Mouse (Mus musculus): ENCODE measurements around the gene Ptprn. TPM values are rescaled to one million over a fixed set of nuclear protein-coding genes. Genes with fewer than 3 reads are reported as not detected.
A peak's percentile ranks its signal among the peaks of the same experiment; 100 is the strongest.

The Ptprn gene
- polyA plus RNA-seq, 1 experiment from 2014 or later: 2.0 TPM

DNA sequence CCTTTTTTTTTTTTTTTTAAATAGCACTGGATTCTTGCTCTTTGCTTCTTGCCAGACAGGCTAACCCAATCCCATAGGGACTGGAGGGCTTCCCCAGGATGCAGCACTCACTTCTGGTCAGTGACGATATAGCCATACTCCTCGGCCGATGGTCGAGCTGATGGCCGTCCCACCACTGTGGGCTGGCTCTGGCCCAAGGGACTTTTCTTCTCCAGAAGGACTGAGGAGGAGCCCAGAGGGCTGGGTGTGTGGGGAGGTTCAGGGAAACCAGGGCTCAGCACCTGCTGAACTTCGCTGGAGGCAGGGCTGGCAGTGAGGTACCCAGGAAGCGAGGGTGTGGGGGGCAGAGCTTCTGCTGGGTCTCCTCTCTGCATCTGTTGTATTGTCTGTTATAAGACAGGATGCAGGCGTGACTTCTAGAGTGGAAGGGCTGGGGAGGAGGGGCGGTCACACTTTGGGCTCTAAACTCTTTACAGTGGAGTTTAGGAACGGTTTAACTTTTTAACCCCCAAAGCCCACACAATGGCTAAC lies 8.7 kb downstream of the Ptprn start:
- H3K4me3 ChIP-seq (ENCODE audit: low read depth, low read length): no peak overlapping the region
- no peak overlapping the region for H3K4me2 ChIP-seq (ENCODE audit: low read depth, low read length)
- ATAC-seq (ENCODE audit: low read depth) (no peak), DNase-seq (ENCODE audit: low spot score) (no peak)
- H3K27me3 ChIP-seq (replicated peaks; ENCODE audit: control insufficient read depth, insufficient read depth, low read length): no peaks in the 10 kb centered on the region
- no peaks in the 10 kb centered on the region for H3K36me3 ChIP-seq (ENCODE audit: control insufficient read depth, insufficient read depth, low read length)
- no peak overlapping the region for H3K9ac ChIP-seq (ENCODE audit: low read depth, low read length)
- H3K4me1 ChIP-seq (ENCODE audit: control insufficient read depth, insufficient read depth, low read length): peaks cover 4% of the 10 kb centered on the region; the same call in 1 of the 2 replicates
- no peak overlapping the region for H3K27ac ChIP-seq (replicated peaks; ENCODE audit: low read depth, low read length)
- no peaks in the 10 kb centered on the region for H3K9me3 ChIP-seq (ENCODE audit: control insufficient read depth, low read length)
- WGBS: 63% methylated on average over 10 of the region's 10 CpGs

GRCm38 (mm10) chr1:75254625-75255013 lies 9.7 kb downstream of the Ptprn start:
- Histone ChIP-seq H3K27me3 (replicated peaks; ENCODE audit: control insufficient read depth, insufficient read depth, low read length) (no peaks in the 10 kb centered on the region), H3K4me3 (ENCODE audit: low read depth, low read length) (no peak overlapping the region), H3K27ac (replicated peaks; ENCODE audit: low read depth, low read length) (no peak overlapping the region), H3K4me1 (ENCODE audit: control insufficient read depth, insufficient read depth, low read length) (peaks cover 4% of the 10 kb centered on the region; the same call in 1 of the 2 replicates), H3K36me3 (ENCODE audit: control insufficient read depth, insufficient read depth, low read length) (no peaks in the 10 kb centered on the region), H3K9ac (ENCODE audit: low read depth, low read length) (no peak overlapping the region), H3K9me3 (ENCODE audit: control insufficient read depth, low read length) (no peaks in the 10 kb centered on the region), H3K4me2 (ENCODE audit: low read depth, low read length) (no peak overlapping the region)
- ATAC-seq (ENCODE audit: low read depth) (no peak), DNase-seq (ENCODE audit: low spot score) (no peak)
- WGBS: 64% methylated on average over 8 of the region's 8 CpGs

DNA sequence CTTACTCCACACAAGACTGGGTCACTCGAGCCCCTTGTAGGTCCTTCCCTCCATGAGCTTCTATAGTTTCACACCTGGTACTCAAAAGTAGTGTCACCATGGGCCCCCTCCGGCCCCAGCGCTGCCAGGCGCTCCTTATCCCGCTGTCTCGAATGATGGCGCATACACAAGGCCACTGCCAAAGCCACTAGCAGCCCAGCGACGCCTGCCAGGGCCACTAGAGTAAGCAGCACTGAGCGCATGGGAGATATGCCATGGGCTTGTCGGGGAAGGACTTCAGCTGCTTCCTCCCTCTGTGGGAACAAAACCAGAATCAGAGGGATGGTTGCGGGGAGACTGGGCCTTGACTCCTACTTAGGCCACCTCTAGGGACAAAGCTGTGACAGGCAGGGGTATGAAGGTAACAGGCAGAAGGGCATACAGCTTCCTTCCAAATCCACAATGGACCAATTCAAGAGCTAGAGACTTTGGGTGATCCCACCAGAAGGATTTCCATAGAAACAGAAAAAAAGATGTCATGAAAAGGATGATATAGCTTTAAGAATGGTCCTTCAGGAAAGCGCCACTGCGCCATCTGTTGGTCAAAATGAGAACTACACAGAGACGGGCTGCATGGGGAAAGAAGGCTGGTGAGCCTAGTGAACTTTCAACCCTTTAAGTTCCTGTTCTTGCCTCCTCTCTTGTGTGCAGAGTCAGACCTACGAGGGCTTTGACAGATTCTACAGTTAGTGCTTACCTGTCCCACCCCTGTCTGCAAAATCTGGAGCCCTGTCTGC lies 10.3 kb downstream of the Ptprn start:
- no peak overlapping the region for H3K4me3 ChIP-seq (ENCODE audit: low read depth, low read length)
- ATAC-seq (ENCODE audit: low read depth) (no peak), DNase-seq (ENCODE audit: low spot score) (peak; percentile 27)
- no peak overlapping the region for H3K9ac ChIP-seq (ENCODE audit: low read depth, low read length)
- no peaks in the 10 kb centered on the region for H3K9me3 ChIP-seq (ENCODE audit: control insufficient read depth, low read length)
- no peak overlapping the region for H3K27ac ChIP-seq (replicated peaks; ENCODE audit: low read depth, low read length)
- peaks cover 4% of the 10 kb centered on the region; the same call in 1 of the 2 replicates for H3K4me1 ChIP-seq (ENCODE audit: control insufficient read depth, insufficient read depth, low read length)
- H3K4me2 ChIP-seq (ENCODE audit: low read depth, low read length): no peak overlapping the region
- 64% methylated on average over 16 of the region's 16 CpGs for WGBS
- no peaks in the 10 kb centered on the region for H3K27me3 ChIP-seq (replicated peaks; ENCODE audit: control insufficient read depth, insufficient read depth, low read length)
- H3K36me3 ChIP-seq (ENCODE audit: control insufficient read depth, insufficient read depth, low read length): no peaks in the 10 kb centered on the region

GRCm38 (mm10) chr1:75253029-75253428 lies 11.3 kb downstream of the Ptprn start:
- H3K4me2 ChIP-seq (ENCODE audit: low read depth, low read length): no peak overlapping the region
- H3K36me3 ChIP-seq (ENCODE audit: control insufficient read depth, insufficient read depth, low read length): no peaks in the 10 kb centered on the region
- ATAC-seq (ENCODE audit: low read depth): no peak
- no peak for DNase-seq (ENCODE audit: low spot score)
- no peak overlapping the region for H3K27ac ChIP-seq (replicated peaks; ENCODE audit: low read depth, low read length)
- 74% methylated on average over 13 of the region's 16 CpGs for WGBS
- H3K9me3 ChIP-seq (ENCODE audit: control insufficient read depth, low read length): no peaks in the 10 kb centered on the region
- no peaks in the 10 kb centered on the region for H3K27me3 ChIP-seq (replicated peaks; ENCODE audit: control insufficient read depth, insufficient read depth, low read length)
- peaks cover 4% of the 10 kb centered on the region; the same call in 1 of the 2 replicates for H3K4me1 ChIP-seq (ENCODE audit: control insufficient read depth, insufficient read depth, low read length)
- H3K9ac ChIP-seq (ENCODE audit: low read depth, low read length): no peak overlapping the region
- H3K4me3 ChIP-seq (ENCODE audit: low read depth, low read length): no peak overlapping the region

DNA sequence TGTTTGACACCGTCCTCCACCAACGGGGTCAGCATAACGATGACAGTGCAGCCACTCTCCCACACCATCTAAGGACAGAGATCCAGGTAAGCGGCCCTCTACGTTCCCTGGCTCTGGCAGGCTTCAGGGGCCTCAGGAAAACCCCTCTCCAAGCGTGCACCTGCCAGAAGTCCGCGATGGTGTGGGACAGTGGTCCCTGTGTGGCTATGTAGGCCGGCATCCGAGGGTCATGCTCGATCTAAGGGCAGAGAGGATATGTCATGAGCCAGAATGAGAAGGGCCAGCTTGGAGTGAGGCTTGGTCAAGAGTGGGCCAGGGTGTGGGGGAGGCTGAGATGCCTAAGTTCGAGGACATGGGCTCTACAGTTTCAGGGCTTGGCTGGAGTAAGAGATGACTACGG lies 12.0 kb downstream of the Ptprn start:
- no peak overlapping the region for H3K9ac ChIP-seq (ENCODE audit: low read depth, low read length)
- H3K9me3 ChIP-seq (ENCODE audit: control insufficient read depth, low read length): no peaks in the 10 kb centered on the region
- ATAC-seq (ENCODE audit: low read depth): no peak
- no peaks in the 10 kb centered on the region for H3K27me3 ChIP-seq (replicated peaks; ENCODE audit: control insufficient read depth, insufficient read depth, low read length)
- no peak overlapping the region for H3K4me3 ChIP-seq (ENCODE audit: low read depth, low read length)
- H3K27ac ChIP-seq (replicated peaks; ENCODE audit: low read depth, low read length): no peak overlapping the region
- WGBS: 71% methylated on average over 13 of the region's 13 CpGs
- H3K4me1 ChIP-seq (ENCODE audit: control insufficient read depth, insufficient read depth, low read length): peaks cover 4% of the 10 kb centered on the region; the same call in 1 of the 2 replicates
- H3K4me2 ChIP-seq (ENCODE audit: low read depth, low read length): no peak overlapping the region
- DNase-seq (ENCODE audit: low spot score): no peak
- H3K36me3 ChIP-seq (ENCODE audit: control insufficient read depth, insufficient read depth, low read length): no peaks in the 10 kb centered on the region

DNA sequence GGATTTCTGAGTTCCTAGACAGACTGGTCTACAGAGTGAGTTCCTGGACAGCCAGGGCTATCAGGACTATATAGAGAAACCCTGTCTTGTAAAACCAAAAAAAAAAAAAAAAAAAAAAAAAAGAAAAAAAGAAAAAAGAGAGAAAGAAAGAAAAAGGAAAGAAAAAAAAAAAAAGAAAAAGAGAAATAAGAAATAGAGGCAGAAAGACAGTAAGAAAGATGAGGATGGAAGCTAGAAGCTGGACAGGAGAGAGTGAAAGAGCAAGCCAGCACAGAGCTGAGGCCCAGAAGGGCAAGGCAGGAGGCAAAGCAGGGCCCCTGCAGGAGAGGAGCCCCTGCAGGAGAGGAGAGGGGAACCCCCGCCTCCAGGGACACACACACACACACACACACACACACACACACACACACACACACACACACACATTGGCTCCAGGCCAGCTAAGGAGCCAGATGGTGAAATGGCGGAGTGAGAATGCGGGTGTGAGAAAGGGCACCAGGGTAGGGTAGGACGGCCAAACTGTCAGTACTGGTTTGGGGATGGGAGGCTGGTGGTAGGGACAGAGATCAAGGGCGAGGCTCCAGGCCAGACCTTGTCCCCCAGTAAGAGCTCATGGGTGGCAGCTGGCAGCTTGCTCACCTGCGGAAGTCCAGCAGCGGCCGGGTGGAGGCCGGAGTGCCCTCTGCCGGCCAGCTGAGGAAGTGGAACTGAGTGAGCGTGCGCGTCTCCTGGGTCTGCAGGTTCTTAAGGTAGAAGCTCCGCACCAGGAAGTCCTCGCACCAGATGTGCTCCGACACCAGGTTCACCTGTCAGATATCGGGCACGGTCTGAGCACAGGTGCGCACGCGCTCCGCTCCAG lies 13.0 kb downstream of the Ptprn start:
- ATAC-seq (ENCODE audit: low read depth) (peak; percentile 37), DNase-seq (ENCODE audit: low spot score) (peak; percentile 67)
- H3K4me2 ChIP-seq (ENCODE audit: low read depth, low read length): peak overlapping the region; percentile 53
- 4% methylated on average over 19 of the region's 22 CpGs for WGBS
- no peak overlapping the region for H3K27ac ChIP-seq (replicated peaks; ENCODE audit: low read depth, low read length)
- H3K36me3 ChIP-seq (ENCODE audit: control insufficient read depth, insufficient read depth, low read length): no peaks in the 10 kb centered on the region
- peaks cover 4% of the 10 kb centered on the region; the same call in 1 of the 2 replicates for H3K4me1 ChIP-seq (ENCODE audit: control insufficient read depth, insufficient read depth, low read length)
- H3K27me3 ChIP-seq (replicated peaks; ENCODE audit: control insufficient read depth, insufficient read depth, low read length): no peaks in the 10 kb centered on the region
- no peaks in the 10 kb centered on the region for H3K9me3 ChIP-seq (ENCODE audit: control insufficient read depth, low read length)
- peak overlapping the region; percentile 24 for H3K4me3 ChIP-seq (ENCODE audit: low read depth, low read length)
- no peak overlapping the region for H3K9ac ChIP-seq (ENCODE audit: low read depth, low read length)

DNA sequence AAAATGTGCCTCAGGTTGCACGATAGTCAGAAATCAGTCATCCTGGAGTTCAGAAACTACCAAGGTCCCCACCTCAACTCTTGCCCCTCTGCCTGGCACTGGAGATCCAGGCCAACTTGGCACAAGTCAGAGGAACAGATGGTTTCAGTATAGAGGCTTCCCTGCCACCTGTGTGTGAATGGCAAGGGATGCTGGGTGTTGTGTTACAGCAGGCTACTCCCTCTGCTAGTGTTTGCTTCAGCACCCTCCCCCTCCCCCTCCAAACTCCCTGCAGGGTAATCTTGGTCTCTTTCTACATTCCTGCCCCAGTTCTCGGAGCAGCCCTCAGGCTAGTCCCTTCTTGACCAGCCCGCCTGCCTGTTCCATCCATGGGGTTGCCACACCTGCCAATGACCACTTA lies 13.8 kb downstream of the Ptprn start:
- 44% methylated on average over 3 of the region's 3 CpGs for WGBS
- Histone ChIP-seq H3K4me3 (ENCODE audit: low read depth, low read length) (no peak overlapping the region), H3K36me3 (ENCODE audit: control insufficient read depth, insufficient read depth, low read length) (0 out of 2 replicates have a peak, but pooled peaks cover under 1% of the 10 kb centered on the region), H3K9me3 (ENCODE audit: control insufficient read depth, low read length) (no peaks in the 10 kb centered on the region), H3K4me1 (ENCODE audit: control insufficient read depth, insufficient read depth, low read length) (peaks cover 4% of the 10 kb centered on the region; the same call in 1 of the 2 replicates), H3K27ac (replicated peaks; ENCODE audit: low read depth, low read length) (no peak overlapping the region), H3K9ac (ENCODE audit: low read depth, low read length) (no peak overlapping the region), H3K27me3 (replicated peaks; ENCODE audit: control insufficient read depth, insufficient read depth, low read length) (no peaks in the 10 kb centered on the region), H3K4me2 (ENCODE audit: low read depth, low read length) (no peak overlapping the region)
- ATAC-seq (ENCODE audit: low read depth): no peak
- DNase-seq (ENCODE audit: low spot score): peak; percentile 23

- 41% methylated on average over 8 of the region's 9 CpGs for WGBS
- H3K27me3 ChIP-seq (replicated peaks; ENCODE audit: control insufficient read depth, insufficient read depth, low read length): no peaks in the 10 kb centered on the region
- ATAC-seq (ENCODE audit: low read depth): no peak
- peaks cover 14% of the 10 kb centered on the region; the same call in 1 of the 2 replicates for H3K36me3 ChIP-seq (ENCODE audit: control insufficient read depth, insufficient read depth, low read length)
- no peak overlapping the region for H3K27ac ChIP-seq (replicated peaks; ENCODE audit: low read depth, low read length)
- peaks cover 4% of the 10 kb centered on the region; the same call in 1 of the 2 replicates for H3K4me1 ChIP-seq (ENCODE audit: control insufficient read depth, insufficient read depth, low read length)
- H3K9me3 ChIP-seq (ENCODE audit: control insufficient read depth, low read length): no peaks in the 10 kb centered on the region
- no peak overlapping the region for H3K4me2 ChIP-seq (ENCODE audit: low read depth, low read length)
- peak; percentile 41 for DNase-seq (ENCODE audit: low spot score)
- H3K4me3 ChIP-seq (ENCODE audit: low read depth, low read length): no peak overlapping the region
- H3K9ac ChIP-seq (ENCODE audit: low read depth, low read length): no peak overlapping the region
Observed at GRCm38 (mm10) chr1:75248041-75248772, 16.1 kb downstream of the Ptprn start.
